Mouse (Mus musculus): ENCODE measurements around the gene Hacd2.

The Hacd2 gene

GRCm38 (mm10) chr16:35022242-35023137 is at the start of gene Hacd2:
Hacd2 (plus strand) TSS chr16:35022428.
- DNase-seq = peak; percentile 98

- DNase-seq = no peak
Observed at GRCm38 (mm10) chr16:34972471-34972870, 49.8 kb upstream of the Hacd2 start.

- no peak for DNase-seq
Observed at GRCm38 (mm10) chr16:34975544-34975943, 46.7 kb upstream of the Hacd2 start.

- no peak for DNase-seq
Observed at GRCm38 (mm10) chr16:34976630-34977029, 45.6 kb upstream of the Hacd2 start.

- no peak for DNase-seq
Observed at GRCm38 (mm10) chr16:34978018-34978417, 44.2 kb upstream of the Hacd2 start.

GRCm38 (mm10) chr16:34981009-34981408 is 41.2 kb upstream of the Hacd2 start:
- no peak for DNase-seq

GRCm38 (mm10) chr16:34984203-34985030 is 37.8 kb upstream of the Hacd2 start:
- DNase-seq = no peak

GRCm38 (mm10) chr16:34985031-34985346 is 37.2 kb upstream of the Hacd2 start:
- no peak for DNase-seq

GRCm38 (mm10) chr16:34986211-34986825 is 35.9 kb upstream of the Hacd2 start:
- DNase-seq = no peak

- no peak for DNase-seq
Observed at GRCm38 (mm10) chr16:34991365-34991764, 30.9 kb upstream of the Hacd2 start.

- DNase-seq = no peak
Observed at GRCm38 (mm10) chr16:34992854-34993253, 29.4 kb upstream of the Hacd2 start.

GRCm38 (mm10) chr16:34993694-34994330 is 28.4 kb upstream of the Hacd2 start:
- DNase-seq = no peak

- no peak for DNase-seq
Observed at GRCm38 (mm10) chr16:34994641-34995141, 27.5 kb upstream of the Hacd2 start.

- no peak for DNase-seq
Observed at GRCm38 (mm10) chr16:34996133-34996532, 26.1 kb upstream of the Hacd2 start.

GRCm38 (mm10) chr16:34997052-34997451 is 25.2 kb upstream of the Hacd2 start:
- no peak for DNase-seq

- no peak for DNase-seq
Observed at GRCm38 (mm10) chr16:34997576-34997975, 24.7 kb upstream of the Hacd2 start.

- no peak for DNase-seq
Observed at GRCm38 (mm10) chr16:34999016-34999415, 23.2 kb upstream of the Hacd2 start.

GRCm38 (mm10) chr16:34999986-35000385 is 22.2 kb upstream of the Hacd2 start:
- DNase-seq = no peak

- DNase-seq = peak; percentile 42
Observed at GRCm38 (mm10) chr16:35000923-35001560, 21.2 kb upstream of the Hacd2 start.

- no peak for DNase-seq
Observed at GRCm38 (mm10) chr16:35004356-35004755, 17.9 kb upstream of the Hacd2 start.

- no peak for DNase-seq
Observed at GRCm38 (mm10) chr16:35004756-35005155, 17.5 kb upstream of the Hacd2 start.

GRCm38 (mm10) chr16:35006251-35006650 is 16.0 kb upstream of the Hacd2 start:
- DNase-seq = no peak

Data from embryo, embryonic 11 days (tissue).